Comparison of ENCODE assay signal across 1 mouse cellular context in the genomic region with DNA sequence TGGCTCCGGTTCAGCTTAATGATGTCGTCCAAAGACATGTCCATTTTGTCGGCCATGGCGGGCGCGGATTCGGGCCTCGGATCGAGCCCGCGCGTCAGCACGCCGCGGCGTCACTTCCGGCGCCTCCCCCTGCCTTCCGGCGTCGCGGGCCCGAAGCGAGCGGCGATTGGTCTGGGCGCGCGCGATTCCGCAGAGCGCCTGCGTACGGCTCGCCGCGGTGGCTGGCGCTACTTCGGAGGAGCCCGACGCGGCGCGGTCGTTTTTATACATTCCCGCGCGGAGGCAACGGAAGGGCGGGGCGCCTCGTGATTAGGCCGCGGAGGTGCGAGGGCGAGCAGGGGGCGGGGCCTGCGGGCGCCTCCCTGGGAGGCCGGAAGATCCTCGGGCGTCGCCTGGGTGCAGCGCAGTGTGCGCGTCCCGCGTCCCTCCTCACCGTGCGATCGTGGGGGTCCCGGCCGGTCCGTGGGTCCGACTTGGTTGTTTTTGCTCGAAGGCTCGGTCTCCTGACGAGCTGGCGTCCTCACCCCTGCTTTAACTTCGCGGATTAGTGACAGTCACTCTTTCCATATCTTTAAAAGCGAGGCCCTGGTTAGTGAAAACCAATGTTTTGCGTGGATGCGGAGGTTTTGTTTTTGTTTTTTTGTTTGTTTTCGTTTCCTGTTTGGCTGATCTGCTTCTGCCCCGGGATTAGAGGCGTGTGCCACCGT.
TF ChIP-seq lines count a peak whose summit lies in the region.

Gene Alyref, minus strand, starts transcription at position 83 of the 707 bp plus-strand sequence.
Gene Anapc11, plus strand, starts transcription at position 139 of the 707 bp plus-strand sequence.

TF ChIP-seq in MEL, 35 proteins besides CTCF, POLR2A, EP300 and RAD21 (continued from another document):
- TF ChIP-seq POLR2AphosphoS5 (IDR thresholded peaks at IDR 0.05; ENCODE audit: borderline replicate concordance, low read depth, low read length) (no peak; the same call in 1 of the 2 replicates), ELF1 (IDR thresholded peaks at IDR 0.05; ENCODE audit: low read depth, low read length) (peak; percentile 79; the same call in 1 of the 2 replicates), MYB (IDR thresholded peaks at IDR 0.05; ENCODE audit: low read depth, low read length) (peak; percentile 73), USF1 (IDR thresholded peaks at IDR 0.05; ENCODE audit: low read depth, low read length) (peak; percentile 79), MYC (IDR thresholded peaks at IDR 0.05; ENCODE audit: low read depth, low read length) (no peak; the same call in none of the 2 replicates), GABPA (IDR thresholded peaks at IDR 0.05; ENCODE audit: low read depth, low read length) (no peak), KAT2A (conservative IDR thresholded peaks at IDR 0.05; ENCODE audit: low read depth, low read length) (peak; percentile 81), TAL1 (IDR thresholded peaks at IDR 0.05; ENCODE audit: low read length) (no peak), MAFK (IDR thresholded peaks at IDR 0.05; ENCODE audit: borderline replicate concordance, low read depth, low read length) (no peak), SMC3 (IDR thresholded peaks at IDR 0.05; ENCODE audit: low read depth, low read length) (no peak), GATA1 (IDR thresholded peaks at IDR 0.05; ENCODE audit: low read depth, low read length) (no peak), SIN3A (IDR thresholded peaks at IDR 0.05; ENCODE audit: low read length) (peak; percentile 66), MAX (IDR thresholded peaks at IDR 0.05; ENCODE audit: low read length) (peak; percentile 99), USF2 (IDR thresholded peaks at IDR 0.05; ENCODE audit: borderline replicate concordance in 1 of 2, insufficient read depth in 1 of 2, low read depth in 1 of 2, low read length in 2 of 2) (no peak), ZMIZ1 (IDR thresholded peaks at IDR 0.05; ENCODE audit: low read depth, low read length) (peak; percentile 96), MEF2A (IDR thresholded peaks at IDR 0.05; ENCODE audit: extremely low read depth, insufficient replicate concordance, low read depth, low read length, poor library complexity, severe bottlenecking) (0 out of 2 replicates have a peak, but pooled peaks have one; percentile 7), TBP (IDR thresholded peaks at IDR 0.05; ENCODE audit: low read depth, low read length) (peak; percentile 77; the same call in 1 of the 2 replicates), ZC3H11A (IDR thresholded peaks at IDR 0.05; ENCODE audit: low read depth, low read length) (no peak), CHD2 (IDR thresholded peaks at IDR 0.05; ENCODE audit: low read length) (no peak), MAZ (IDR thresholded peaks at IDR 0.05; ENCODE audit: low read depth, low read length) (peak; percentile 89; the same call in 1 of the 2 replicates), E2F4 (IDR thresholded peaks at IDR 0.05; ENCODE audit: borderline replicate concordance, low read depth, low read length) (peak; percentile 88; the same call in 1 of the 2 replicates)
